Mouse (Mus musculus): ENCODE measurements around the gene Nipbl.
"Not testable (repeated sequence)": the region's sequence is repeated elsewhere in the genome, so short reads cannot be mapped to it uniquely, and the experiment has no call there.

The Nipbl gene

DNA sequence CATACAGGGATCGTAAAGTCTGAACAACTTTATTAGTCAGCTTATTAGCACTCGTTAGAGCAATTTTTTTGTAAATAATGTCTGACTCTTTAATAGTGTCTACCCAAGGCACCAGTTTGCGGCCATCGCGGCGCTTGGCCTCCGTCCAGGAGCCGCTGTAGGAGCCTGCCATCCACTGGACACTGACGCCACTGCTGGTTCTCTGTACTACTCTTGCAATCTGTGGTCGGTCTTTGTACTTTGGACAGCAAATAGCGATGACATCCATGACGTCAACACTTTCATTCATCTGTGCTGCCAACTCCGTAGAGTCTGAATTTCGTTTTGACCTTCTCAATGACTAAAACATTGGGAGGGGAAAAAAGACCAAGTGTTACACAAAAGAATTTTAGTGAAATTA lies 153.0 kb downstream of the Nipbl start:
- DNase-seq = peak in 1 of 2 experiments; percentile 42

DNA sequence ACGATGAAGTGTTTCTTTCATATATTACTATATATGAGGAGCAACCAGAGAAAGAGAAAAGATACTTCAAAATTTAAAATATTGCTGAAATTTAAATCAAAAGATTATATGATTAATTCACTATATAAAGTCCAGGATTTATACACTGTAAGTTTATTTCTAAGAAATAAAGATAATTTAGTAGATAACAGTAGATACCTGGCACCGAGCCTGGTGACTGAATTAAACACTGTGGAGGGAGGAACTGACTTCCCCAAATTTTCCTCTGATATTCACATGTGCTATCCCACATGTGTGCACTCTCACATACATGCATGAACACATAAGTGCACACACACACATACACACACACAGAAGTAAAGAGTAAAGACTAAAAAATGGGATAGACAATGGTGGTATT lies 162.1 kb downstream of the Nipbl start:
- DNase-seq = no peak

DNA sequence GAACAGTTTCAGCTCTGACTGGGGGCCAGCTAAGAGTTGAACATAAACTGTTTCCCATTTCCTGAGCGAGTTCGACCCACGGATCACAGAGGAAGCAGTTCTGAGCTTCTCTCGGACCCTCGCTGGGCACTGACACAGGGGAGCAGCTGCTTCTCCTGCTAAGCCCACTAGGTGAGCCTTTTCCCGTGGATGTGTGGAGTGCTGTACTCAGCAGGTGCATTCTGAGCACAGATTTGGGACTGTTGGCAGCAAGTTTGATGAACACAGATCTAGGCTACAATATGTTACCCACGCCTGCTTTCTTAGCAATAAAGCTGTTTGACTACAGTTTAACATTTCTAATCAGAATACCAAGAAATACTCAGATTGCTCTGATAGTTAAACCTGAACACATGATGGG lies 162.6 kb downstream of the Nipbl start:
- DNase-seq = peak; percentile 56 to 58

DNA sequence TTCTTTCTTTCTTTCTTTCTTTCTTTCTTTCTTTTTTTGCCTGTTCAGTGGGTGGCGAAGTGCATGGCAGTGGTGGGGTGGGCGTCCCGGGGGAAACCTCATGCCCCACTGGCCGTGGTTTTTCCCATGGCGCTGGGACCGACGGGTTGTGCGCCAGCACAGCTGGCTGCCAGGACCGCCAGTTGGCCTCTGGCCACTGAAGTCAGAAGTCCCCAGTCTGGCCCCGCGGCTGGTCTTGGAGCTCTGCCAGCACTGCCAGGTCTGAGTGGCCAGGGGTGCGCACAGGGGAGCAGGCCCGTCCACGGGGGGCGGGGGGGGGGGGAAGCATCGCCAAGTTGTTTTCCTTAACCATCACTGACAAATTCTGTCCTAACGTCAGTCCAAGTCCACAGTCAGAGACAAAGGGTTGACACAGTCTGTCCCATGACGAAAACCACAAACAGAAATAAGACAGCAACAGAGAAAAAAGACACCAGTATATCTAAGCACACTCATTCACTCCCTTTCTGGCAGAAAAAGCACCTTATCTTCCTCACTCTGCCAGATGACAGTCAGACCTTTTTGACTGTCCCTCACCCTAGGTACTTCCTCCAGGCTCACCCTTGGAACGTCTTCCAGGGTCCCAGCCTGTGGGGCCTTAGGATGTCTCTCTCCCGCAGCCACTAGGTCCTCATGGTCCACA lies 164.2 kb downstream of the Nipbl start:
- DNase-seq = peak in 1 of 2 experiments; percentile 60

DNA sequence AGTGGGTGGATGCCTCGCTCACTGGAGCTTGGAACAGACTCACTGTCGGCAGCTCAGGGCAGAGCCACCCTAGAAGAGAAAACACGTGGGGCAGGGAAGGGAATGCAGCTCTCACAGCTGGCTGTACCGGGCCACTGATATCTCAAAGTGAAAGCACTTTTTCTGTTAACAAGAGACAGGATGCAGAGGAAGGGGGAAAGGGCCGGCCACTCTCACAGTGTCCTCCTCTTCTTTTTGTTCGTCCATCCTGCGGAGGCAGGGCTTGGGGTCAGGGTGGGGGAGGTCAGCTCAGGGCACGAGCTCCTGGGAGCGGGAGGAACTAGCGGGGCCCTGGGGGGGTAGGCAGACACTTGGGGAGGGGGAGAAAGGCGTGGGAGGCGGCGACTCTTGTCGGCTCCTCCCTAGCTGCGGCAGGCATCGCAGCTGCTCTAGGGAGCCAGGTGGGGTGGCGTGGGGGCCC lies 164.9 kb downstream of the Nipbl start:
- peak in 1 of 2 experiments; percentile 21 for DNase-seq

DNA sequence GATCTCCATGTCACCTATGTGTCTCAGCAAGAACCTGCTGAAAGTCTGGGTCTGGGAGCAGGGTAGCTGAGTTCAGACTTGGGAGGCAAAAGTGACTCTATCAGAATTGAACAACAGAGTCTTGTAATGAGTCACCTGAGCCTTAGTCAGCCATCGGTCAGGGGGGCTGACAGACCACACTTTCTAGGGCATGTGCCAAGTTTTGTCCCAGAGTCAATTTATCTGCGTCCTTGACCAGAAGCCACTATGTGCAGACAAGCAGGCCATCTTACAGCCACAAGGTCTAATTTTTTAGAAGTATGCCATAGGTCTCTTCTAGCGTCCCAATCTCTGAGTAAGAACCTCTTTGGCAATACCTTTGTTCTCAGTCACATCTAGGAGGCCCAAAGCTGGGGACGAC lies 166.3 kb downstream of the Nipbl start:
- DNase-seq = not testable (repeated sequence)

DNA sequence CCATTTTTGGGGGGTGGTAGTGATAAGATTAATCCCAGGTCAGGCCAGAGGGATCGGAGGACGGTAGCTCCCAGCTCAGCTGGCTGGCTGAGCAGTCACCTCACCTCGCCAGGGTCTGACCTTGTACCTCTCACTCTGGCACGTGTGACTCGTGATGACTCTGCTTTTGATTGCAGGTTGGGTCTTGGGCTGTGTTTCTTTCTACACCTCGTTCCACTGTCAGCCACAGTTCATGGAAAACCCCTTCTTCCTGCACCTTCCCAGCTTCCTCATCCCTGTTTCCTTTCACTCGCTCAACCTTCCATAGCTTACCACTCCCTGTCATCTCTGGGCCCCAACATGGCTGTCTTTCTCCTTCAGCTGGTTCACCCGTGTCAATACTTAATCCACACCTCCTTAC lies 172.3 kb downstream of the Nipbl start:
- DNase-seq = no peak

DNA sequence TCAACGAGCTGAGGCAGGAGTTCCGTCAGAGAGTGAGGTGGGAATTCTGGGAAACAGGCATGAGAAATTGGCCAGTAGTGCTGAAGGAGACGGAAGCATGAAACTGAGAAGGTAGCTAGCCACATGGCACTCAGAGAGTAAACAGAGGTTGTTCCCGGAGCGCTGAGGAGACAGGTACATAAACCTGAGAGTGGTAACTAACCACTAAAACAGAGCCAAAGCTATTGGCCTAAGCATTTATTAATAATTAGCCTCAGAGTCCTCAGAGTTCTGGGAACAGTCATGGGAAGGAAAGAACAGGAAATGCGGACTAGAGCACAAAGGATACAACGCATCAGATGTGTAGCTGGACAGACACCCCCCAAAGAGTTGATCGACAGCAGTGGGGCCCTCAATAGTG lies 176.0 kb downstream of the Nipbl start:
- DNase-seq = no peak

DNA sequence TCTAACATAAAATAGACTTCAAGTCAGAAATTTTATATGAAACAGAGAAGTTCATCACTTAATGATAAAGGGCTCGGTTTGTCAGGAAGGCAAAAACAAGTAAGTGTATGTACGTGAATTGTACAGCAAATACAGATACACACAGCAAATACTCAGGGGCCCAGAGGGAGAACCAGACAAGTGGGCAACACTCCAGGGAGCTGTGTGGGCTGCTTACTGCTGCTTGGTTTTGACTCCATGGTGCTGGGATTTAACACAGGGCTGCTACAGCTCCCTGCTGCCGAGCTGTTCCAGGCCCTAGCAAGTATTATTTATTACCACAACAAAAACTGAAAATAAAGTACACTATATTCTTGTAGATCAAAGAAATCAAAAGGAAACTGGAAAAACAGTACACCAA lies 177.1 kb downstream of the Nipbl start:
- no peak for DNase-seq

DNA sequence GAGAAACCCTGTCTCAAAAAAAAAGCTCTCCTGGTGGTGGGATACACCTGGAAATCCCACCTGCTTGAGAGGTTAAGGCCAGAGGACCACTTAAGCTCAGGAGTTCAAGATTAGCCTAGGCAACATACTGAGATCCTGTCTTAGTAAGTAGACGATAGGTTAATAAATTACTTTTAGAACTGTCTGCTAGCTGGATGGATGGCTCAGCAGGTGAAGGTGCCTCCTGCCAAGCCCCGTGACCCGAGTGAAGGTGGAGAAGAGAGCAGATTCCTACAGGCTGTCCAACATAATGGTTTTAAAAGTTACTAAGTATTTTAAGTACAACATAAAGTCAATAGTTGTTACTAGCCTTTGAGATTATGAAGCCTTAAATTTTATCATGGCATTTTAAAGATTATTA lies 178.3 kb downstream of the Nipbl start:
- no peak for DNase-seq
